Mouse (Mus musculus): ENCODE results near the gene B4galnt2.

DNA sequence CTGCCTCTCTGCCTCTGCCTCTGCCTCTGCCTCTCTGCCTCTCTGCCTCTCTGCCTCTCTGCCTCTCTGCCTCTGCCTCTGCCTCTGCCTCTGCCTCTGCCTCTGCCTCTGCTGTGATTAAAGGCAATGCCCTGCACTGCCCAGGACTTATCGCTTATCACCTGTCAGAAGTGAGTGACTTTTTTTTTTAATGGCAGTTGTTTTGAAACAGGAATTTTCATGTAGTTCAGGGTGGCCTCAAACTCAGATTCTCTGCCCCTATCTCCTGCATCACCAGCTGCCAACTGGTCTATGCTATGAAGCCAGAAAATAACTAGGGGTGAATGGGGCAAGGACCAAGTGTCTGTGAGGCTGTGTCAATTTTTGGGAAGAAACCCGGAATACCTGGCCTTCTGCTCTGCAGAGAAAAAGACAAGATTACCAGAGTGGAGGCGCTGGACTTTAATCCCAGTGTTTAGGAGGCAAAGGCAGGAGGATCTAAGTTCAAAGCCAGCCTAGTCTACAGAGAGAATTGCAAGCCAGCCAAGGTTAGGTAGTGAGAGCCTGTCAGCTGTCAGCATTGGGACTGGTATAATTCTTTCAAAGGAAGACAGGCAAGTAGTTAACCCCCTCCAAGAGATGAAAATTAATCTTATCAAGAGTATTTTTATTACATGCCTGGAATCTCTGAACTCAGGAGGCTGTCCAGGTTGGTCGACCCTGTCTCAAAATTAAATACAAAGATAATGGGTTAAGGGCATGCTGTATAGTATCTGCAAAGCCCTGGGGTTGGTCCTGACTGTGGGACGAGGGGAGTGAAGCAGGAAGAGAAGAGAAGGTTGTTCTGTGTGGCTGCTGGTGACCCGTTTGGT lies 88.1 kb downstream of the B4galnt2 start:
- no peak for TF ChIP-seq POLR2A (IDR thresholded peaks at IDR 0.05; ENCODE audit: borderline replicate concordance, extremely low read depth, insufficient read depth, insufficient read length, poor library complexity, severe bottlenecking)
- TF ChIP-seq CTCF (IDR thresholded peaks at IDR 0.05; ENCODE audit: borderline replicate concordance, extremely low read depth, insufficient read depth, insufficient read length), result no peak
